Mouse (Mus musculus) cerebellum, postnatal 4 days (tissue): ENCODE data around the gene Vps45.
"Not testable (repeated sequence)": the region's sequence is repeated elsewhere in the genome, so short reads cannot be mapped to it uniquely, and the experiment has no call there.

Source experiments
- DNase-seq, 2 experiments: peaks; one replicate each; pipeline ENCODE4 v3.0.0; 2022; ENCODE audit warnings: low spot score in 2 of 2, mixed read lengths in 1 of 2

Gene Vps45

GRCm38 (mm10) chr3:96078711-96079110 is 20.4 kb upstream of the Vps45 start:
- no peak for DNase-seq

- DNase-seq = no peak
Observed at GRCm38 (mm10) chr3:96078066-96078465, 19.8 kb upstream of the Vps45 start.

- no peak for DNase-seq
Observed at GRCm38 (mm10) chr3:96072921-96073486, 14.7 kb upstream of the Vps45 start.

GRCm38 (mm10) chr3:96070241-96070640 is 12.0 kb upstream of the Vps45 start:
- DNase-seq = no peak

GRCm38 (mm10) chr3:96069542-96069941 is 11.3 kb upstream of the Vps45 start:
- no peak for DNase-seq

- no peak for DNase-seq
Observed at GRCm38 (mm10) chr3:96069046-96069445, 10.8 kb upstream of the Vps45 start.

GRCm38 (mm10) chr3:96066741-96067140 is 8.5 kb upstream of the Vps45 start:
- no peak for DNase-seq

GRCm38 (mm10) chr3:96065754-96066375 is 7.6 kb upstream of the Vps45 start:
- peak in 1 of 2 experiments; percentile 53 for DNase-seq

GRCm38 (mm10) chr3:96065147-96065546 is 6.9 kb upstream of the Vps45 start:
- no peak for DNase-seq

GRCm38 (mm10) chr3:96064217-96064616 is 6.0 kb upstream of the Vps45 start:
- DNase-seq = no peak

GRCm38 (mm10) chr3:96063299-96063698 is 5.0 kb upstream of the Vps45 start:
- no peak for DNase-seq

- no peak for DNase-seq
Observed at GRCm38 (mm10) chr3:96060146-96060545, 1.9 kb upstream of the Vps45 start.

GRCm38 (mm10) chr3:96057747-96058204 is 490 bp downstream of the Vps45 start:
- DNase-seq = peak; percentile 81 to 89

- DNase-seq = no peak
Observed at GRCm38 (mm10) chr3:96056031-96056430, 2.2 kb downstream of the Vps45 start.

- DNase-seq = no peak
Observed at GRCm38 (mm10) chr3:96055294-96055693, 3.0 kb downstream of the Vps45 start.

- DNase-seq = no peak
Observed at GRCm38 (mm10) chr3:96051839-96052238, 6.4 kb downstream of the Vps45 start.

- no peak for DNase-seq
Observed at GRCm38 (mm10) chr3:96051186-96051585, 7.1 kb downstream of the Vps45 start.

- no peak for DNase-seq
Observed at GRCm38 (mm10) chr3:96050779-96051178, 7.5 kb downstream of the Vps45 start.

- DNase-seq = not testable (repeated sequence)
Observed at GRCm38 (mm10) chr3:96044559-96044958, 13.7 kb downstream of the Vps45 start.

GRCm38 (mm10) chr3:96043104-96043503 is 15.2 kb downstream of the Vps45 start:
- DNase-seq = no peak

GRCm38 (mm10) chr3:96041079-96041478 is 17.2 kb downstream of the Vps45 start:
- DNase-seq = no peak

GRCm38 (mm10) chr3:96040663-96041006 is 17.6 kb downstream of the Vps45 start:
- DNase-seq = no peak

GRCm38 (mm10) chr3:96039857-96040662 is 18.2 kb downstream of the Vps45 start:
- no peak for DNase-seq
